Mouse (Mus musculus) intestine, embryonic 16.5 days (tissue): Measurements from ENCODE around the gene Tssc4. TPM values are rescaled to one million over a fixed set of nuclear protein-coding genes. Genes with fewer than 3 reads are reported as not detected.

Experiments used
- ATAC-seq: fragments of 200-750 bp; cut with Nextera tagmentation; 2 replicates; pipeline ENCODE4 v1.8.0; 2017; ENCODE audit warnings: moderate TSS enrichment, moderate library complexity
- H3K27ac ChIP-seq: fragments of 300-500 bp; sonication (generic); 2 replicates; pipeline ENCODE4 v1.5.1; 2014; ENCODE audit warnings: mild to moderate bottlenecking, low read length
- H3K27me3 ChIP-seq: fragments of 300-500 bp; sonication (generic); replicated peaks from 2 replicates; pipeline ENCODE4 v1.6.1; 2014; ENCODE audit warnings: low read length, control low read depth, mixed read lengths; ENCODE audit not compliant: control insufficient read depth, insufficient read depth
- H3K36me3 ChIP-seq: fragments of 300-500 bp; sonication (generic); 2 replicates; pipeline ENCODE4 v1.6.1; 2014; ENCODE audit warnings: low read length, control low read depth; ENCODE audit not compliant: control insufficient read depth, insufficient read depth
- H3K4me1 ChIP-seq: fragments of 300-500 bp; sonication (generic); 2 replicates; pipeline ENCODE4 v1.6.1; 2014; ENCODE audit warnings: low read length, control low read depth, mixed read lengths; ENCODE audit not compliant: control insufficient read depth, insufficient read depth
- H3K4me2 ChIP-seq: fragments of 300-500 bp; sonication (generic); 2 replicates; pipeline ENCODE4 v1.6.1; 2014; ENCODE audit warnings: low read depth, low read length, control low read depth
- H3K4me3 ChIP-seq: fragments of 300-500 bp; sonication (generic); 2 replicates; pipeline ENCODE4 v1.5.1; 2014; ENCODE audit warnings: mild to moderate bottlenecking, low read length
- H3K9ac ChIP-seq: fragments of 300-500 bp; sonication (generic); 2 replicates; pipeline ENCODE4 v1.6.1; 2014; ENCODE audit warnings: low read depth, low read length
- H3K9me3 ChIP-seq: fragments of 300-500 bp; sonication (generic); 2 replicates; pipeline ENCODE4 v1.6.1; 2016; ENCODE audit warnings: low read length, control low read depth; ENCODE audit not compliant: control insufficient read depth
- WGBS: fragments of 180-500 bp; shearing (Covaris S2); extraction: QIAGEN DNeasy Blood & Tissue Kit; methylation state at CpG from one replicate; pipeline ENCODE4 v1.1.7; 2014; 5-methylcytosine and 5-hydroxymethylcytosine counted together
- polyA plus RNA-seq: library from polyadenylated mRNA; unstranded; fragments of >200 nt; fragmentation: Nextera tagmentation; extraction: Ambion mirVana; gene quantifications from 2 replicates; pipeline ENCODE4 v1.2.1, GENCODE M21; 2015

The Tssc4 gene
- polyA plus RNA-seq, 1 experiment from 2014 or later: 74.7 TPM

GRCm38 (mm10) chr7:143095554-143095907 lies 26.5 kb downstream of the Tssc4 start:
- no peak overlapping the region for H3K27ac ChIP-seq
- H3K9me3 ChIP-seq: no peaks in the 10 kb centered on the region
- no peak overlapping the region for H3K9ac ChIP-seq
- no peaks in the 10 kb centered on the region for H3K4me1 ChIP-seq
- no peaks in the 10 kb centered on the region for H3K27me3 ChIP-seq
- H3K4me3 ChIP-seq: no peak overlapping the region
- WGBS: 40% methylated on average over 1 of the region's 1 CpGs
- H3K36me3 ChIP-seq: no peaks in the 10 kb centered on the region
- no peak overlapping the region for H3K4me2 ChIP-seq
- ATAC-seq: no peak

DNA sequence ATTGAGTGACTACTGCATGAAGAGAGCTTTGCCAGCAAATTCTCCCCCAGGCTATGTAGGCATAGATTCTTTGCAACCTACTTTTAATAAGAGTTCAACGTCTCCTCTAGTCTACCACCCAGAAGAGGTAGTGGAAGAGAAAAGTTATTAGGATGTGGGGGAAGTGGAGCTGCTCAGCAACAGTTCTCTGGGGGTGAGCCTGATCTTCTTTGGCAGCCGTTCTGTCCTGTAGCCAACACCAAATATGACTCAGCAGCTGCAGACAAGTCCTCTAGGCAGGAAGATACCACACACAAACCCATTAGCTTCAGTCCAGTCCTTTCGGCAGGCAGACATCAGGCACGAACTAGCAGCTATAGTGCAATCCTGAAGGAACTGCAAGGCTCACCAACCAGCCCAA lies 31.7 kb downstream of the Tssc4 start:
- no peaks in the 10 kb centered on the region for H3K27me3 ChIP-seq
- no peak overlapping the region for H3K4me2 ChIP-seq
- H3K4me1 ChIP-seq: no peaks in the 10 kb centered on the region
- H3K36me3 ChIP-seq: no peaks in the 10 kb centered on the region
- H3K9ac ChIP-seq: no peak overlapping the region
- no peak overlapping the region for H3K27ac ChIP-seq
- no peak for ATAC-seq
- H3K4me3 ChIP-seq: no peak overlapping the region
- H3K9me3 ChIP-seq: no peaks in the 10 kb centered on the region
- WGBS: 73% methylated on average over 4 of the region's 4 CpGs

DNA sequence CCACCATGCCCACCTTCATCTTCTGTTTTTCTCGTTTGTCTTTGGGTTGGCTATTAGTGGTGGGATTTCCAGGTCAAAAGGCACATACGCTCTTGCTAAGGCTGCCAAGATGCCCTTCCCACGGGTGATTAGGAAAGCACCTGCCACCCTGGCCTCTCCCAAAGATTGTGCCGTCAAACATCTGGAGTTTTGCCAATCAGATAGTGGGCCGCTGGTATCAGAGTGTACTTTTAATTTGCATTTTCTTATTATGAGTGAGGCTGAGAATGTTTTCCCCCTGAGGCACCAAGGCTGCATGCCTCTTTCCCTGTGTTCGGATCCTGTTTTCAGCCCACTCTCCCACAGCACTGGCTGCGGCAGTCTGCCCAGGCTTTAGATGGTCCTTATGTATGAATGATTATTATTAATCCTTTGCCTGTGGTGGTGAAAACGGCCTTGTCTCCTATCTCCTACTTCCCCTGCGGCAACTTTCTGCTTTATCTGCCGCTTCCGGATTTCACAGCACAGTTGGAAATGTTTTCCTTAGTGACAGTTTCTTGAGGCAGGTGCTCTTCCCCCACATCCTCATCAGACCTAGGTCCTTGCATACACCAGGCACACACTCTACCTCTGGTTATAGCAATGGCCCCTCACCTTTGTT lies 36.3 kb downstream of the Tssc4 start:
- no peak overlapping the region for H3K9ac ChIP-seq

DNA sequence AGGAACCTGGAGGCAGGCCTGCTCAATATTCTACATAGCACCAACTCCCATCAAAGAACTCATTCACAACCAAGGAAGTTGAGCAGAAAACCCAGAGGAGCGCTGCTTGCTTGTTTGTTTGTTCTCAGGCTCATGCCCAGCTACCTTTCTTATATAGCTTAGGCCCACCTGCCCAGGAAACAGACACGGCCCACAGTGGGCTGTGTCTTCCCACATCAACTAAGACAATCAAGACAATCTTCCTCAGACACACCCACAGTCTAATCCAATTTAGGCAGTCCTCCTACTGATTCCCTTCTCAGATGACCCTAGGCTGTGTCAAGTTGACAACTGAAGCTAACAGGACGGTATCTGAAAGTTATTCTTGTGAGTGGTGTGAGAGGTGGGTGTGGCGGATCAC lies 37.0 kb downstream of the Tssc4 start, which contains the start of gene Kcnq1:
Gene Kcnq1, plus strand, starts transcription at position 301 of the 400 bp plus-strand sequence.
- no peak for ATAC-seq
- WGBS: 74% methylated on average over 4 of the region's 4 CpGs
- H3K27me3 ChIP-seq: peaks cover 29% of the 10 kb centered on the region
- H3K4me1 ChIP-seq: peaks cover 17% of the 10 kb centered on the region
- peak within 1 kb of the TSS; percentile 83 for H3K4me2 ChIP-seq
- peak within 1 kb of the TSS; percentile 68 for H3K9ac ChIP-seq
- H3K9me3 ChIP-seq: no peaks in the 10 kb centered on the region
- no peaks in the 10 kb centered on the region for H3K36me3 ChIP-seq
- H3K4me3 ChIP-seq: peak within 1 kb of the TSS; percentile 56
- peak within 1 kb of the TSS; percentile 37 for H3K27ac ChIP-seq

More for the DNA sequence above, 36.3 kb downstream of the Tssc4 start:
- ATAC-seq: peak; percentile 54; the same call in 1 of the 2 replicates
- 58% methylated on average over 11 of the region's 11 CpGs for WGBS
- no peak overlapping the region for H3K4me3 ChIP-seq
- peaks cover 29% of the 10 kb centered on the region for H3K27me3 ChIP-seq
- H3K4me1 ChIP-seq: peaks cover 13% of the 10 kb centered on the region; the same call in 1 of the 2 replicates
- no peaks in the 10 kb centered on the region for H3K9me3 ChIP-seq
- H3K27ac ChIP-seq: no peak overlapping the region
- no peaks in the 10 kb centered on the region for H3K36me3 ChIP-seq
- H3K4me2 ChIP-seq: no peak overlapping the region

- H3K36me3 ChIP-seq: no peaks in the 10 kb centered on the region
- H3K4me3 ChIP-seq: peak overlapping the region; percentile 56
- H3K4me2 ChIP-seq: peak overlapping the region; percentile 83
- peak; percentile 76 for ATAC-seq
- peaks cover 29% of the 10 kb centered on the region for H3K27me3 ChIP-seq
- H3K9me3 ChIP-seq: no peaks in the 10 kb centered on the region
- H3K27ac ChIP-seq: peak overlapping the region; percentile 37
- WGBS: 7% methylated on average over 57 of the region's 57 CpGs
- H3K4me1 ChIP-seq: peaks cover 24% of the 10 kb centered on the region
- peak overlapping the region; percentile 68 for H3K9ac ChIP-seq
Measured at GRCm38 (mm10) chr7:143106672-143107465, 37.8 kb downstream of the Tssc4 start.

- Histone ChIP-seq H3K27ac (peak overlapping the region; percentile 37; the same call in 1 of the 2 replicates), H3K4me3 (peak overlapping the region; percentile 56)
Measured at GRCm38 (mm10) chr7:143108200-143108599, 39.2 kb downstream of the Tssc4 start.

DNA sequence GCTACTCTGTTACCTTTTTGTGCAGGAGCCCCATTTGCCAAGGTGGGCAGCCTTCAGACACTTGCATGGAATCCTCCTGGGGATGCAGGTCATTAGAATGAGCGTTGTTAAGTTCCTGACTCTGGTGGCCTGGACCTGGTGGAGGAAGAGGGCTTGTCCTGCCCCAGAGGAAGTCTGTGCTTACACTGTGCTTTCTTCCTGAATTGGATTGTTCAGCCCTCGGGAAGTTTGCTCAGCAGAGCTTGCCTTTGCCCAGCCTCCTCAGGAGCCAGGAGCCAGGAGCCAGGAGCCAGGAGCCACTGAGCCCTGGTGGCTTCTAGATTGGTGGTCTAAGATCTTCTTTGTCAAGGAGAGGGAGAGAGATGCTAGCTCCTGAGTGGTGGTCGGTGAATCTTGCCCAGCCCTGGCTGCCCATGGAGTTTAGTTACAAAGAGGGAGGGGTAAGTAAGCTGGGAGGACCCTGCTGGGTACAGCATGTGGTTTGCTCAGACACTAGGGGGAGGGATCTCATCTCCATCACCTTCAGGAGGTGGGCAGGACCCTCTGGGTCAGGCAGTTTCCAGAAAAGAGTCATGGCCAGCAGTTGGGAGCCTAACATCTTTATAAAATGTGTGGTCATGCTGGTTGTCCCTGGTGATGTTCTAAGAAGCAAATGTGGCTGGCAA lies 40.1 kb downstream of the Tssc4 start:
- Histone ChIP-seq H3K4me3 (peak overlapping the region; percentile 56), H3K9me3 (peaks cover 1% of the 10 kb centered on the region; the same call in 1 of the 2 replicates), H3K9ac (peak overlapping the region; percentile 24; the same call in 1 of the 2 replicates), H3K27me3 (peaks cover 29% of the 10 kb centered on the region), H3K27ac (peak overlapping the region; percentile 11; the same call in 1 of the 2 replicates), H3K36me3 (no peaks in the 10 kb centered on the region), H3K4me1 (peaks cover 26% of the 10 kb centered on the region), H3K4me2 (peak overlapping the region; percentile 83)
- ATAC-seq: no peak
- WGBS: 21% methylated on average over 3 of the region's 3 CpGs

More at GRCm38 (mm10) chr7:143108200-143108599, 39.2 kb downstream of the Tssc4 start:
- ATAC-seq: peak; percentile 33
- Histone ChIP-seq H3K4me1 (peaks cover 26% of the 10 kb centered on the region), H3K27me3 (peaks cover 29% of the 10 kb centered on the region), H3K4me2 (peak overlapping the region; percentile 83), H3K9ac (peak overlapping the region; percentile 24; the same call in 1 of the 2 replicates), H3K36me3 (no peaks in the 10 kb centered on the region), H3K9me3 (no peaks in the 10 kb centered on the region)
- 42% methylated on average over 5 of the region's 5 CpGs for WGBS

GRCm38 (mm10) chr7:143109696-143110095 lies 40.6 kb downstream of the Tssc4 start:
- Histone ChIP-seq H3K27me3 (peaks cover 29% of the 10 kb centered on the region), H3K27ac (no peak overlapping the region), H3K9ac (no peak overlapping the region), H3K4me1 (peaks cover 26% of the 10 kb centered on the region), H3K36me3 (no peaks in the 10 kb centered on the region), H3K4me2 (no peak overlapping the region), H3K9me3 (peaks cover 3% of the 10 kb centered on the region; the same call in 1 of the 2 replicates), H3K4me3 (no peak overlapping the region)
- no peak for ATAC-seq
- WGBS: 66% methylated on average over 3 of the region's 3 CpGs

DNA sequence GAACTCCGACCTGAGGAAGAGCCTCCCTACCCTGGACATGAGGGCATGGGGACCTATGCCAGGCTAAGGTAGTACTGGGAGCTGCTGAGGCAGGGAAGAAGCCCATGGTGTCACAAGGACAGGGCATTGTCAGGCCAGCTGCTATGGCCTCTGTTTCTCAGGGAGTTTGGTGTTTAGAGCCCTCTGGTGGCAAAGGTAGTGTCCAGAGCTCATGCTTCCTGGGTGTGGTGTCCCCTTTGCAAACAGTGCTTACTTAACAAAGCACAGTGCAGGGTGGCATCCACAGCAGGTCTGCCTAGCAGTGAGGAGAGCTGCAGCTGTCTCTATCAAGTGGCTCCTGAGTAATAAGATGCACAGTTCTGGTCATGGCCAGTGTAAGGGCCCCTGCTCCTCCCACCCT lies 41.8 kb downstream of the Tssc4 start:
- WGBS: 53% methylated on average over 1 of the region's 1 CpGs
- H3K27ac ChIP-seq: no peak overlapping the region
- H3K27me3 ChIP-seq: peaks cover 29% of the 10 kb centered on the region
- peaks cover 3% of the 10 kb centered on the region; the same call in 1 of the 2 replicates for H3K9me3 ChIP-seq
- H3K4me1 ChIP-seq: peaks cover 26% of the 10 kb centered on the region
- H3K36me3 ChIP-seq: no peaks in the 10 kb centered on the region
- ATAC-seq: peak; percentile 26; the same call in 1 of the 2 replicates
- H3K4me2 ChIP-seq: no peak overlapping the region
- no peak overlapping the region; the same call in 1 of the 2 replicates for H3K9ac ChIP-seq
- H3K4me3 ChIP-seq: no peak overlapping the region
